Mouse (Mus musculus) CD4-positive helper T cell, adult 2 months (primary cell): ENCODE measurements around the gene Tex22.

ENCODE experiments used
- DNase-seq: peaks from one replicate; pipeline ENCODE4 v3.0.0-alpha.2; 2012; ENCODE audit warnings: low read depth, missing footprints, low spot score

The Tex22 gene

DNA sequence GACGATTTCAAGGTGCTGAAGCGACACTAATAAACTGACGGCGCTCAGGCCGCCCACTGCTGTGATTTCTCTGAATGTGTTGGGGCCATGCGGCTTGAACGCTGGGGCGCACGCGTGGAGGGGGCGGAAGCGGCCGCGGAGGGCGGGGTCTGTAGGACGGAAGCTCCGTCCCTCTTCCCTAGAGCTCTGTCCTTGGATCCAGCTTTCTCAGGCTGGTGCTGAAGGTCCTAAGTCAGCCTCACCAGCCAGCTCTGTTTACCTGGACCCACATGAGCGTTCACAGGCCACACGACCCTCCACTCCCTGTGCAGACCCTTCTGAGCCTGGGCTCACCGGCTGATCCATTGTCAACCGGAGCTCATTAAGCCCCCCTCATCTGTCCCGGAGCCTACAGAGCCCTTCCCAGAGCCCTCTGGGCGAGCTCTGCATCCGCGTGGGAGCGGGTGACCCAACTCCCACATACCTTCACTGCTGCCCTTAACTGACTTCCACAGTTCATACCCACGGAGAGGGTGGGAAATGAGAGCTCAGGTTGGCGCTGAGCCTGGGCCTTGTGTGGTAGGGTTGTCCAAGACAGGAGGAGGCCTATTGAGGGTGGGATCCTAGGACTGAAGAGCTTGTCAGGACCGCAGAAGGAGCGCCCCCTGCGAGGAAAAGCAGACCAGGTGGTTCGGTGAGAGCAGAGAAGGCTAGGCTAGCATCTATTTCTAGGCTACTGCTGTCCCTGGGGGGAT lies at the start of gene Tex22:
Gene Tex22 (plus strand): TSS at position 174 of the 734 bp plus-strand sequence.
- DNase-seq, result peak; percentile 83

DNA sequence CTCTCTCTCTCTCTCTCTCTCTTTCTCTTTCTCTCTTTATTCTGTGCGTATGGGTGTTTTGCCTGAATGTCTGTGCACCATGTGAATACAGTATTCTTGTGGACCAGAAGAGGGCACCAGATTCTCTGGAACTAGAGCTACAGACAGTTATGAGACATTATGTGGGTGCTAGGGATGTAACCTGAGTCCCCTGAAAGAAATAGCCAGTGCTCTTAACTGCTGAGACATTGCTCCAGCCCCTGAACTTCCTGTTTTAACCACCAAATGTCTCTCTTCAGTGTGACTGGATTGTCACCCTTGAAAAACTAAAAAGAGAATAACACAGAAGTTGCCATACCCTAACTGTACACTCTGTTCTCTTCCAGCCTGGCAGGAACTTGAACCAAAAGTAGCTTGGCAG lies 47.7 kb upstream of the Tex22 start:
- DNase-seq, result peak; percentile 35

DNA sequence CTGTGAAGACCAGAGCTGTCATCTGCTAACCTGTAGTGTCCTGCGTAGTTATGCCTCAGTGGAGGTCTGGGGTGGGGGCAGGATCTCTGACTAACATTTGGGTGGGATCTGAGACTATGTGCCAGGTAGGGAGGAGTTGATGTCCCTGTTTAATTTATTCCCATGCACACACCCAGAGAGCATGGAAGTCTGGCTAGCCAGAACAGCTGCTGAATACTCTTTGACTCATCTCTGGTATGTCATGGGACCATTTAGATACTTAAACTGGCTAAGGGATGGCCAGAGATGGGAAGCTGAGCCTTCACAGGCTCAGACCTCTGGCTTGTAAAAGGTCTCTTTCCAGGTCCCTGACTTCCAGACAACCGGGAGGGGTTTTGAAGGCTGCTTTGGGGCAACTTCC lies 46.8 kb upstream of the Tex22 start:
- DNase-seq, result no peak

DNA sequence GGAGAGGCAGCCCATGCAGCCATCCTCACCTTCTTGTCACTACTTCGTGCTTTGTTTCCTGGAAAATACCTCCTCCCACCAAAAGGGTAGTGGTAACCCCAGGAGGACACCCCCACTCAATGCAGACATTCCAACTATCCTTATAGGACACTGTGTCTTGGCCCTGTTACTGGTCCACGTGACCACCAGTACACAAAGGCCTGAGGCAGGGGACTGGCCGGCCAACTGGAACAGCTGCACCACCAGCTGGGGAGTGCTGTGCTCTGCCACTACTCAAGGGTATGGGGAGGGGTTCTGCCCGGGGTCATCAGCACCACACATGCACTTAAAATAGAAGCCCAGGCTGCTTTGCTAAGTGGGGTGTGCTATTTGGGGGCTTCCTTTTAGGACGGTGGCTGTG lies 46.2 kb upstream of the Tex22 start:
- DNase-seq, result no peak

DNA sequence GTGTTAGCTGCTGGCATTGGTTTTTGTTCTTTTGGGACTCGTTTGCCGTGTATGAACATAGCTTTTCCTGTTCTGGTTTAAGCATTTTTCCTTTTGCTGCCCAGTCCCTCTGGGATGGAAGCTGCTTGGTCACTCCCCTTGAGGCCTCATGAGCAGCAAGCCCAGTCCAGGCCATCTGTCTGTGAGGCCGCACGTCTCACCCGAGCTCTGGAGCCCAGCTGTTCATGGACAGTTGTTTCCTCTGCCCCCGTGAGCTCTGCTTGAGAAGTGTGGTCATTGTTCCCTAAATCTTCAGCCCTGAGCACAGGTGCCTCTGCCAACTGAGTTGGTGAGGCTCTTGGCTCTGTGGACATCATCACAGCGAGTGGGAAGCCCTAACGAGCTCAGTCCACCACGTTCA lies 45.4 kb upstream of the Tex22 start:
- no peak for DNase-seq

DNA sequence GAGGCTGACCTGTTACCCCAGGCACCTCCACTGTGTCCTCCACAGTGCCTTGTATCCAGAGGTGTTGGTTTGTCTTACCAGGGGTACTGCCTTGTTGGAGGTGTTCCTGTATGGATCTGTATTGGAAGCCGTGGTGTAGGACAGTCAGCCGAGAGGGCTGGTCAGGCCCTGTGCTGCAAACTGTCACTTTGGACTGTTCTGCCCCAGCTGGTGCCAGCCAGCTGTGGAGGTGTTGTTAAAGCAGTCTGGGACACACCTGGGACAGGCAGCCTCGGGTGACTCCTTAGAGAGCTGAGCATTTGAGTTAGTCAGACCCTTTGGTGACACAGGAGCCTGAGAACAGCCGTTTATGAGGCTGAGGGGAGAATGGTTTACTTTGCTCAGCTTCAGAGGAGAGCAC lies 44.3 kb upstream of the Tex22 start:
- DNase-seq, result no peak

DNA sequence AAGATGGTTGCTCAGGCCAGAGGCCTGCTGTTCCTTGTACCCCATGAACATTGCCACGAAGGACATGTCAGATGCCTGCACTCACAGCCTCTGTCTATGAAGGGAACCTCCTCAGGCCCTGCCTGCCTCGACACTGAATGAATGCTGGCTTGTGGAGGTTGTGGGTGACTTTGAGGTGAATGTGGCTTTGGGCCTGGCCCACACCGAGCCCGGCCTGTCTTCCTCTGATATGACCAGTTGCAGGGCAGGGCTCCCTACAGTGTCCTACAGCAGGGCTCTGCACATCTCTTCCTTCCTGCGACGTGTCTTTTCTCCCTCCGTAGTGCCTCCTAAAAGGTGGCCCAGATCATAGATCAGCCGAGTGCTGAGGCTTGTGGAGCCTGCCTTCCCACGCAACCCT lies 43.3 kb upstream of the Tex22 start:
- no peak for DNase-seq

DNA sequence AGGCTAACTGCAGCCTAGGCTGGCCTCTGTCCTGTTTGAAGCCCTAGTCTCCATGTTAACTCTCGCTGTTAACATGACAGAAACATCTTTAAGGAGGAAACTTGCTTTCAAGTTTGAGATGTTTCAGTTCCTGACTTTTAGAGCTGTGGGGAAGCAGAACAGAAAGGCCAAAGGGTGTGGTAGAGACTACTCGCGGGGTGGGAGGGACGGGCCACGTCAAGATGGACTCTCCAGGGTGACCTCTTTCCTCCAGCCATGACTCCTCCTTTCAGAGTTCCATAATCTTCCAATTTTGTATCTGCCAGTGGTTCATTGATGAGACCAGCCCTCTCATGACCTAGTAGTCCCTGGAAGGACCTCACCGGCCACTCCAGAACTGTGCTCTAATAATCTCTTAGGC lies 42.9 kb upstream of the Tex22 start:
- DNase-seq, result no peak

DNA sequence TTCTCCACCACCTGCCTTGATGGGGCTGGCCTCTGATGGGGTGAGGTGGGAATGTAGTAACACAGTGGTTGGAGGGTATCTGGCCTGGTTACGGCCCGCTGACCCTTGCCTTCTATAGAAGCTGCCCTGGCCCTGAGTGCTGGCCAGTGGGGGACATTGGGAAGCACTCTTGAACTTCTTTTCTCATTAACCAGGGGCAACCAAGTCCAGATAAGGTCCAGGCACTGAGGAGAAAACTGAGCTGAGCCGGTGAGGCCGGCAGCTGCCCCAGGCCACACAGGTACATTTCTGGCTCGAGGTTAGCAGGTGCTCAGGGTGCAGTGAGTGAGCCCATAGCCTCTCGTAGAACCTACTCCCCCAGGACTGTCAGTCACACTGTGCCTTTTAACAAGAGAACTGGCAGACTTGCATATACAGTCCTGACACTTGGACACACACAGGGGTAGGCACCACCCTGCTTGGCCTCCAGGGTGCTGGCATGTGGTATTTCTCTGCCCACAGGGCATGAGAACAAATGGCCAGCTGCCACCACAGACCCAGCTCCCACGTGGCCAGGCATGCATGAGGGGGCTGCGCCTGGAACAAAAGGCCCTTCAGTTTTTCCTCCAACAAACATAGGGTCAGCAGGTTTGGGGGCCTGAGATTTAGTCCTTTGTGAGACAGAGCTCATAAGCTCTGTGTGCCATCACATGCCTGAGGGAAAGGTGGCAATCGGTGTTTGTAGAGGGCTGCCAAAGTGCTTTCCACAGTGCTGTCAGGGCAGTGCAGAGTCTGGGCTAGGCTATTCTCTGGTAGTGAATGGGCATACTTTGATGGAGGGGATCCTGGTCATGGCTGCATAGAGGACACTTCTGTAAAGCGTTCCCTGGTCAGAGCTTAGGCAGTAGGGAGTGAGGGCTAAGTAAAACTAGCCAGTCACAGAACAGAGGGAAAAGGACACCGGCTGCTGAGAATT lies 41.7 kb upstream of the Tex22 start:
- no peak for DNase-seq

DNA sequence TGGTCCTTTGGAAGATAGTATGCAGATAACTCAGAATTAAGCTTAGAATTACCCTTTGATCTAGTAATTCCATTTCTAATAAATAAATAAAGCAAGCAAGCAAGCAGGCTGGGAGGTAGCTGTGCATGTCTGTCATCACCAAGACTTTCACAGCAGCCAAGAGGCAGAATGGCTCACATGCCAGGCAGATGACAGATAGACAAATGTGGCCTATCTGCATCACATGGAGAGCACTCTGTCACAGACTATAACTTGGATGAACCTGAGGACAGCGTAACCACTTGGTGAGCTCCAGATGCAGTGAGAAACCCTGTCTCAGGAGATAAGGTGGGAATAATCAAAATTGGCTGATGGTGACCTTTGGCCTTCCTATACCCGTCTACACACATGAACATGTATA lies 39.2 kb upstream of the Tex22 start:
- DNase-seq, result no peak

DNA sequence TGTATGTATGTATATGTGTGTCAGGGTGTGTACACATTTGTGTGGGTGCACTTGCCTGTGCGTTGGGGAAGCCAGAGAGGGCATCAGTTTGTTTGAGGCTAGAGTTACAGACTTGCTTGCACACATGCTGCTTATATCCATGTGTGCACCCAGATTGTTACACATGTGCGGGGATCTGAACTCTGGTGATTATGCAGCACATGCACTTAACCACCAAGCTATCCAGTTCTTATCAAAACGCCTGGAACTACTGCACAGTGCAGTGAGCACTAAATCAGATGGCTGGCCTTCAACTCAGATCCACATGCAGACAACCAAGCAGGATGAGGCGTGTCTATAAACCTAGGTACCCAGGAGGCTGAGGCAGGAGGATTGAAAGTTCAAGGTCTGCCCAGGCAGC lies 37.3 kb upstream of the Tex22 start:
- DNase-seq, result no peak

DNA sequence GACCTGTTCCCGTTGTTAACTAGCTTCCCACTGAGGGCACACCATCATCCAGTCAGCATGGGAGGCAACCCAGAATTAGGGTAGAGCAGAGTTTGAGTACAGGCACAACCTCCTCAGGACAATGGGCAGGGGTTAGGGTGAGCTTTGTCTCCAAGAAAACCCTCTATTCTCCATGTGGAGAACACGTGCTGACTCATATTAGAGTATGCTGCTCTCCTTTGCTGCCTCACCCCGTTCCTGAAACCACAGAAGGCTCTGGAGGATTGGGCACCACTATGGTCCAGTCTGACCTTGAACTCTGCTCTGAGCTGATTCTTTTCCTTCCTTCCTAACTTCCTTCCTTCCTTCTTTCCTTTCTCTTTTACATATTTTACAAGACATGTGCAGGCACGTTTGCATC lies 35.9 kb upstream of the Tex22 start:
- DNase-seq, result no peak

DNA sequence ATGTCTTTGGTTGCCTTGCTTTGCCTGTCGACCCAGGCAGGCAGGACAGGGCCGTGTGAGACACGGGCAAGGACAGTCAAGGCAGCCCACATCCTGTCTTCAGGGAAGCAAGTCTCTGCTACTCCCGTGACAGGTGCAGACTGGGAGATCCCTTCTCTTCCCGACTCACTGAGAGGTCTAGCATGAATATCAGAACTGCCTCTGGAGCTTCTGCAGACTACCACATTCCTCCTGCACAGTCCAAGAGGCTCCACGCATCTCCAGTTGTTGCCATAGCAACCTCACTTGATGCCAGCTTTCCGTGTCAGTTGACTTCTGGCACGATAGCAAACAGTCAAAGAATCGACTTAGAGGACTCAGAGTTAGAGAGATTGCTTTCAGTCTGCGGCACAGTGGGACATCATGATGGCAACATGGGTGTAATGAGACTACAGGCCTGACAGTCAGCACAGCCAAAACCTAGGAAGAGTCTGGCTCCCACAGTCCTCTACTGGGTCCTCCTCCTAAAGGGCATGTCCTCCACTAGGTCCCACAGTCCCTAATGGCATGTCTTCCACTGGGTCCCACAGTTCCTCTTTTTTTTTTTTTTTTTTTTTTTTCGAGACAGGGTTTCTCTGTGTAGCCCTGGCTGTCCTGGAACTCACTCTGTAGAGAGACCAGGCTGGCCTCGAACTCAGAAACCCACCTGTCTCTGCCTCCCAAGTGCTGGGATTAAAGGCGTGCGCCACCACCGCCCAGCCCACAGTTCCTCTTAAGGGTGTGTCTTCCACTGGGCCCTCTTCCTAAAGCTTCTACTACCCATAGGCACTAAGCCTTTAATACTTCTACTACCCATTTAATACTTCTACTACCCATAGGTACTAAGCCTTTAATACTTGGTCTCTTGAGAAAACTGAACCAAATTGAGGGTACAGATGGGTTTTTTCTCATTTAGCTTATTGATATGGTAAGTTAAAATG lies 32.5 kb upstream of the Tex22 start:
- peak; percentile 27 for DNase-seq

DNA sequence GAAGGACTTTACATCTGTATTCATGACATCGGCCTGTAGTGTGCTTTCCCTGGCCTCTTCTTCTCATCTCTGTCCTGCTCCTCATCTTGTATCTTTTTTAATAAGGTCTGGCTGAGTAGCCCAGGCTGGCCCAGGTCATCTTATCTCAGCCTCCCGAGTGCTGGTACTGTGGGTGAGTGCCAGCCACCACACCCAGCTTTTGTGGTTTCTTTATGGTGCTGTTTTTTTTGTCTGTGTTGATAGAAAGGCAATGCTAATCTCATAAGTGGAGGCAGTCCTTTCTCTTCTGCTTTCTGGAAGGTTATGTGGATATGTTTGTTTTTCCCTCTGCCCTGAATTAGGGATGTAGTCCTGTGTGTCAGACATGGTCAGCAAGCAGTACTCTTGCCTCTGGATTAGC lies 31.8 kb upstream of the Tex22 start:
- DNase-seq, result no peak

DNA sequence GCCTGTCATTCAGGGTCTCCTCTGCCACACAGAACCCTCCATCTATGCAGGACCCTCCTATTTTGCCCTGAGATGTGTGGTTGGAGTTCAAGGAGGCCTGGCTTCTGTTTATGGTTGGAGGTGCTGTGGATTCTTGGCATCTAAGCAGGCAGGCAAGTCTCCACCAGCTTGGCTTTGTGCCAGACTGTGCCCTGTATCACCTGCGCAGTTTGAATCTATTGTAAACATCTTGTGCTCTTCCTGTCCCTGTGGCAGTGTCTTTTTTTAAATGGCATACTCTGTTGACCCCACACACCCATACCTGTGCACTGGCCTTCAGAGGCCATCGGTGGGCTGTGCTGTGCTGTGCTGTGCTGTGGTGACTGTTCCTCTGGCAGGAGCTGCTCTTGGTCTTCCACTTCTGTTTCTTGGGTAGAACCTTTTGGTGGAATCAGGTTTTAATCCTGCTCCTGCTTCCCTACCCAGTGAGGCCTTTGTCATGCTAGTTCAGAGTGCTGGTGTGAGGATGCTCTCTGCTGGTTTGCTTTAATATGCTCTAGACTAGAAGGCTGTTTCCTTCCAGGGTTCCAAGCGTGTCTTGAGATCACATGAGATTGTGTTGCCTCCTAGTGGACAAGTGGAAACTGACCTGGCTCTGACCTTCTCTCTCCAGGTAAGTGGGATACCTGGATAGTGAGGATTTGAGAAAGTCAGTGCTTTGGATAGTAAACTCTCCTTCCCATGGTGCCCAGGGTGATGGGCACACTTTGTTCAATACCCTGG lies 29.2 kb upstream of the Tex22 start:
- DNase-seq, result peak; percentile 36

DNA sequence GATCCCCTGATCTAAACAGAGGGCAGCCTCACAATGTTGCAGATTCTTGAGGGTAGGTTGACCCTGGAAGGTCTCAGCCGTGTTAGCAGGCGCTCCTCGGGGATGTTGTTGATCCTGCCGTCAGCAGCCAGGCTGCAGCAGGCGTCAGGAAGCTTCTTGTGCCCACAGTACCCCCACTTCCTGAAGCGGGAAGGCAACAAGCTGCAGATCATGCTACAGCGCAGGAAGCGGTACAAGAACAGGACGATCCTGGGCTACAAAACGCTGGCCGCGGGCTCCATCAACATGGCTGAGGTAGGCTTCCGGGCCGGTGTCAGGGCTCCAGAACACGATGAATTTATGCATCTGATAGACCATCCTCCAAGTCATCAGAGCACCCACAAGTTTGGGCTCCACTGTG lies 27.4 kb upstream of the Tex22 start:
- DNase-seq, result peak; percentile 55

DNA sequence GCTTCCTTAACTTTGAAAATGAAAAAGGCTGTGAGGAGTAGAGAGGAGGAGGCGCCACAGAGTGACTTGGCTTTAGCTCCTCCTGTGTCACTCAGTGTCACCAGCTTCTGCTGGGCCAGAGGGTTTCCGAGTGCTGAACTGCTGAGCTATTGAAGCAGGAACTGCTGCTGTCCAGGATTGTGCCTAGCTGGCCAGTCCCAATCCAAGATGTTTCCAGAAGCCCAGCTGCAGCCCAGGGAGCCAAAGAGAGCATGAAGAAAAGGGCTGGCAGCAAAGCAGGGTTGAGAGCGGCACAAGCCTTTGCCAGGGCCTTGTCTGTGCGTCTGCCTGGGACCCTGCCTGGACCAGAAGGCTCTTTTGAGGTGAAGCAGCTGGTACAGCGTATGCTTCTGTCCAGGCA lies 26.2 kb upstream of the Tex22 start:
- no peak for DNase-seq

DNA sequence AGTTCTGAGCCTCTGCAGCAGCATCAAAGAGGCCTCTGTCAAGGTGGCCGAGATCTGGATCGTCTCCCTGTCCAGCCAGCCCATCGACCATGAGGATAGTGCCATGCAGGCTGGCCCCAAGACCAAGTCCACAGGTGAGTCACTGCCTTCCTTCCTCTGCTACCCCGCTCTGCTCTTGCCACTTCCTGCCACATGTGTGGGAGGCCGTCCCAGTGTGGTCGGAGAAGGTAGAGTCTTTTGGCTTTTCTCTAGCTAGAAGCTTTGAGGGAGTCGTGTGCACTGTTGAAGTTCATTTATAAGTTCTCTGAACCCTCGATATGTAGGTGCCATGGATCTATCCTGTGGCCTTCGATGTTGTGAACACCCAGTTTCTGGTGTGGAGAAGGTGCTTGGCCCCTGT lies 24.5 kb upstream of the Tex22 start:
- peak; percentile 75 for DNase-seq

DNA sequence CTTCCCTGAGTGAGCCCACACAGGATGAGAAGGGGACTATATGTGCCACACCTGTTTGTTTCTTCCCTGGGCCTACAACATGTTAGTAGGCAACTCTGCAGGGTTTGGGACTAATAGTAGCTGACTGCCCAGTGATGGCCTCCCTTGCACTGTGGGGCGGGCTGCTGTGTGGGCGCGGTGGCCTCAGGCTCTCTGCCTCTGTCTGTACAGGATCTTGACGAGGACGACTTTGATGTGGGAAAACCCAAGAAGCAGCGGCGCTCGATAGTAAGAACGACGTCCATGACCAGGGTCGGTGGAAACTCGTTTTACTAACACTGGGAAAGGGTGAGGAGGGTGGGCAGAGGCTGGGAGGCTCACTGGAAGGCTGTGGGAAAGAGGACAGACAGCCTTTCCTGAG lies 23.6 kb upstream of the Tex22 start:
- DNase-seq, result peak; percentile 74

DNA sequence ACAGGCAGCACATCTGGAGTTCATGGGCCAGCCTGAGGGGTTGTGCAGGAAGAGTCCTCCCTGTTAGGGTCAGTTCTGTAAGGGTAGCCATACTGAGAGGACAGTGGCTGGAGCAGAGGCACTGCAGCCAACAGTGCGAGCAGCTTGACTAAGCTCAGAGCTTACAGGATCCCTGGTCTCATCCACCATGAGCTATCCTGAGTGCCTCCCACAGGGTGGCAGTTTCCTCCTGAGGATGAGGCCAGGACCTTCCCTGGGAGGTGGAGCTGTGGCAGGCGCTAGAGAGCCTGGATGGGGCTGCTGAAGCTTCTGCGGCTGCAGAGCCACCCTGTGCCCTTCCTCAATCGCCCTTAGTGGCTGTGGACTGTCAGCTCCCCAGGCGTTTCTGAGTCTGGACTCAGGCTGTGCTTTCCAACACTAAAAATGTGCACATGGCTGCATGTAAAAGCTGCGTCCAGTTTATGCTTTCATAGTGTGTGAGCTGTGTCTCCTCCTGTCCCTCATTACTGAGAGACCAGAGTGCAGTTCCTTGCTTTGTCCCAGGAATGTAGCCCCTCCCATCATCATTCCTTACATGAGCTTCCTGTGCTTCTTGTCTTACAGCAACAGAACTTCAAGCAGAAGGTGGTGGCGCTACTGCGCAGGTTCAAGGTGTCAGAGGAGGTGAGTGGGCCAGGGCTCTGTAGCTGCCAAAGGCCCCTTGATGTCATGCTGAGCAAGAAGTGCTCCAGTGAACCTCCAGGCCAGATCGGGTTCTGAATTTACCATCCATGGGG lies 22.5 kb upstream of the Tex22 start:
- no peak for DNase-seq
